Mouse (Mus musculus) cerebellum, postnatal 36 days (tissue): ENCODE results near the gene Trim31.
A peak's percentile ranks its signal among the peaks of the same experiment; 100 is the strongest.

Experiments
- DNase-seq, 2 experiments: peaks; one replicate each; pipeline ENCODE4 v3.0.0; 2021 to 2022; ENCODE audit warnings: mixed read lengths in 2 of 2

Gene Trim31

DNA sequence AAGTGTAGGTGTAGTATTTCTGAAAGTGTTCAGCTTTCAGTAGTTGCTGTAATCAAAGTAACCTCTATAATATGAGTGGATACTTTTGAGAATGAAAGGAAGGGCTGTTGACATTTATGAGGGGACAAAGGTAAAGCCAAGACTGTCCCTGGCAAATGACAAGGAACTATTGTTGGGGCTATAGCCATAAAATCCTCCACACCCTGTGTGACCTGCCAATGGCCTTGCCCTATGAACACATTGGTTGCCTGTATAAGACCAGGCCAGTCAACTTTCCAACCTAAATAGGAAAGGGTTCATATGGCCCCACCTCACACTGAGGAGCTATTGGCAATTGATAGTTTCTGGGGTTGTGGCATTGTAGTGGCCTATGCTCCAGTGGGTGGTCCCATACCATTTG is 853 bp upstream of the Trim31 start:
- DNase-seq: no peak

DNA sequence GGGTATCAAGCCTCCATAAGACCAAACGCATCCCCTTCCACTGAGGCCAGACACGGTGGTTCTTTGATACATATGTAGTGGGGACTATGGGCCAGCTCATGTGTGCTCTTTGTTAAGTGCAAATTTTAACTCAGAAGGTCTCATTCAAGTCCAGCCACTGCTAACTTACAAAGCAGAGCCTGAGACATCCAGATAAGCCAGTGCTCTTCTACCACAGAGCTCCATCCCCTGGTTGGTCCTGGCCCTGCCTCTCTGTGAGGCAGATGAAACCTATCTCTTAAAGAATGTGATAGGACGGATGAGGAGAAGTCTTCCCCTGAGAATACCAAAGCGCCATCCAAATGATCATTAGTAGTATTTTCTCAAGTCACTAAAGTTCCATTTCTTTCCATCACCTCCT is 1.5 kb downstream of the Trim31 start:
- no peak for DNase-seq

- DNase-seq: no peak
These were observed 2.1 kb downstream of the Trim31 start for GRCm38 (mm10) chr17:36900001-36900400.

- no peak for DNase-seq
These were observed 2.8 kb downstream of the Trim31 start for GRCm38 (mm10) chr17:36900691-36901090.

DNA sequence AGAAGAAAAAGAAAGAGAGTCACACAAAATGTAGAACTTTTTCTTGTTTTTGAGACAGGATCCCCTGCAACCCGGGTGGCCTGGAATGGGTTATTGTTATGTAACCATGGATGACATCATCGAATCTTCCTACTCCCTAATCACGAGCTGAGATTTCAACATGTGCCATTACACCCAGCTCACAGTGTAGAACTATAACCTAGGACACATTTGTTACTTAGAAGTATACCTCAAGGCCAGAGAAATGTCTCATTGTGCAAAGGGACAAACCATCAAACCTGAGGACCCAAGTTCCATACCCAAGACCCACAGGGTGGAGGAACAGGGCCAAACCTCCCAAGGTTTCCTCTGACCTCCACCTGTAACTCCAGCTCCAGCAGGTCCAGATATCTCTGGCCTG is 5.7 kb downstream of the Trim31 start:
- DNase-seq: no peak

DNA sequence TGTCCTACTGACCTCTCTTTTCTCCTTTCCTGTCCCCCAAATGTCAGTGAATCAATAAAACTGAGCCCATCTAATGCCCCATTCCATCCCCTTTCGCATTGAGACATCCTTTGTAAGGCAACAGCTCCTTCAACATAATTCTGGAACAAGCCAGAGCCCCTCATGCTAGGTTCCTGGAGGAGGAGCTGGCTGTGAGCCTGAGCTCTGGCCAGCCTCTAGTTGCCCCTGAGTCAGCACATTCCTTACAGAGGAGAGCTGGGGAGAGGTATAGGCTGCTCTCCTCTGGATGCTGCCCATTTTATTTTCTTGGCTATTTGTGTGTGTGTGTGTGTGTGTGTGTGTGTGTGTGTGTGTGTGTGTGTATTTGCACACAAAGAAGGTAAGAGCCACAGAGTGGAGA is 10.3 kb downstream of the Trim31 start:
- no peak for DNase-seq

GRCm38 (mm10) chr17:36909802-36910201 is 11.9 kb downstream of the Trim31 start:
- no peak for DNase-seq

GRCm38 (mm10) chr17:36912031-36912430 is 14.1 kb downstream of the Trim31 start:
- no peak for DNase-seq

DNA sequence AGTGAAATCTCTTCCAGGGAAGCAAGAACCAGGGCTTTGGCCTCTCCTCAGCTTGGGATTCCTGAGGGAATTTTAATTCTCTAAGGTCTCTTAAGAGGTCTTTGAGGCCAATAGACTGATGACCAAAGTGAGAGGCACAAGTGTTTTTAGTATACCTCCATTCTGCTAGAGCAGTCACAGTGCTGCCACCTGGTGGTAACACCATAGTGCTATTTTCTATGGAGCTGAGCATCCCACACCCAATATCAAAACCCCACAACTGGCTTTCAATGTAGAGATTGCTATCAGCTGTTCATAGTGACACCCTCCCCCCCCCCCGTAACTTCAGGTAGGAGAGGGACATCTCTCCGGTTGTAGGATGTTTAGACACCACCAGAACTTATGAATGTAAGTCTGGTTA is 16.2 kb downstream of the Trim31 start:
- DNase-seq: peak; percentile 77 to 83

GRCm38 (mm10) chr17:36915076-36915475 is 17.2 kb downstream of the Trim31 start:
- peak; percentile 62 to 66 for DNase-seq

GRCm38 (mm10) chr17:36920239-36920638 is 22.3 kb downstream of the Trim31 start:
- DNase-seq: no peak

- no peak for DNase-seq
These were observed 24.8 kb downstream of the Trim31 start for GRCm38 (mm10) chr17:36922715-36923114.

DNA sequence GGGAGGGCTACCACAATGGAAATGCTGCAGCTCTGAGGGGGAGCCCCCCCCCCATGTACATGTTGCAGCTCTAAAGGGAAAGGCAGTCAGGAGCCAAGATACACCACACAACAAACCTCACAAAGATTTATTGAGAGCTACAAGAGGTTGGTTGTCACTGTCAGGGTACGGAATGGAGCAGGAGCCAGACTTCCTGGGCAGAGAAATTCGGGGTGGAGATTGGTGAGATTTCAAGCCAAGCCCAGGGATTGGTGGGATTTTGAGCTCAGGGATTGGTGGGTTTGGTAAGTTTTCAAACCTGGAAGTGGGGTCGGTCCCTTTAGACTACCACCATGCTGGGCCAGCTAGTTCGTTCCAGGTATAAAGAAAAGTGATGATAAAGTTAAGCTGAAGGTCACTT is 25.6 kb downstream of the Trim31 start:
- no peak for DNase-seq

DNA sequence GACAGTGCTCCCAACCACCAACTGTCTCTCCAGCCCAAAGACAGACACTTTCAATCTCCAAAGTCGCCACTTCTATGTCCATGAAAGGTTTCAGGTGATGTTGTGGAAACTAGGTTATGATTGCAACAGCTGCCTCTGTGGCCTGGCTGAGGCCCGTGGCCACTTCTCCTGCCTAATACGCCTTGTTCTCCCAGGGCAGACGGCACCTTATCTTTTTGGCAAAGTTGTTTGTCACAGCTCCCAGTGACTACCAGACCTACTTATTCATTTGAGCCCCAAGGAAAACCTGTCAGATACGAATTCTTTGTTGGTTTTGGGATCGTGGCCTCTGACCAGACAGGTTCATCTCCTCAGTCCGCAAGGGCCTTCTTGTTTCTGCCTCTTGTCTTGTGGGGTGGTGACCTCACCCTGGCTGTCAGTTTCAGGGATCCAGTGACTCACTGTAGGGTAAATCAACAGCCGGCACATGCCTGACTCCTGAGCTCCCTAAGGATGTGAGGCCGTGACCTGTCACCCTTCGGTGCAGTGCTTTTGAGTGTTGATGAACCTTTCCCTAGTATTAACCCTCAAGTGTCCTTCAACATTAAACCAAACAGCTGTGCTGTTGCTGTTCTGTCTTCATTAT is 29.7 kb downstream of the Trim31 start:
- DNase-seq: no peak

GRCm38 (mm10) chr17:36929236-36929932 is 31.5 kb downstream of the Trim31 start:
- no peak for DNase-seq

- DNase-seq: no peak
These were observed 32.3 kb downstream of the Trim31 start for GRCm38 (mm10) chr17:36930233-36930632.

- DNase-seq: no peak
These were observed 33.2 kb downstream of the Trim31 start for GRCm38 (mm10) chr17:36931130-36931529.

GRCm38 (mm10) chr17:36931806-36932205 is 33.9 kb downstream of the Trim31 start:
- DNase-seq: no peak

GRCm38 (mm10) chr17:36938056-36938455 is 40.1 kb downstream of the Trim31 start:
- DNase-seq: no peak

GRCm38 (mm10) chr17:36942391-36942790 is 44.5 kb downstream of the Trim31 start:
- DNase-seq: peak; percentile 68 to 77

DNA sequence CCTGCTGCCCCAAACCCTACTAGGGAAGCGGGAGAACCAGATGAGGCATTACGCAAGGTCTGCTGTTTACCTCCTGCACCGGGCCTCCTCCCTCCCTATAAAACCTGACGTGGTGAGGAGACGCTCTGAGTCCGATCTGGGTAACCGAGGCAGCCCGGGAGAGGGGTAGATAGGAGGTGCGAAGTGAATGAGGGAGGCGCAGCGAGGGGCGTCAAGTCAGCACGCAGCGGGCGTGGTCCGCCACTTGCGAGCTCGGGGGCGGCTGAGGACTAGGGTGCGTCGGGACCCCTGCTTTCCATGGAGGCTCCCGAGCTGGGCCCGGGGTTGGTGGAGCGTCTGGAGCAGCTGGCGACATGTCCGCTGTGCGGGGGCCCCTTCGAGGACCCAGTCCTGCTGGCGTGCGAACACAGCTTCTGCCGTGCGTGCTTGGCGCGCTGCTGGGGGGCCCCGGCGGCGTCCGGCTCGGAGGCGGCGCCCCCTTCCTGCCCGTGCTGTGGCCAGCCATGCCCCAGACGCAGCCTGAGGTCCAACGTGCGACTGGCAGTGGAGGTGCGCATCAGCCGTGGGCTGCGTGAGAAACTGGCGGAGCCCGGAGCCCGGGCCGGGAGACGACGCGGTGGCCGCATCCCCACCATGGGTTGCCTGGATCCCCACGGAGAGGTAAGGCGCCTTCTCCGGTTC is 45.0 kb downstream of the Trim31 start, which contains the start of gene Rnf39:
Gene Rnf39 (plus strand): TSS at position 128 of the 681 bp plus-strand sequence.
- peak; percentile 30 to 41 for DNase-seq

DNA sequence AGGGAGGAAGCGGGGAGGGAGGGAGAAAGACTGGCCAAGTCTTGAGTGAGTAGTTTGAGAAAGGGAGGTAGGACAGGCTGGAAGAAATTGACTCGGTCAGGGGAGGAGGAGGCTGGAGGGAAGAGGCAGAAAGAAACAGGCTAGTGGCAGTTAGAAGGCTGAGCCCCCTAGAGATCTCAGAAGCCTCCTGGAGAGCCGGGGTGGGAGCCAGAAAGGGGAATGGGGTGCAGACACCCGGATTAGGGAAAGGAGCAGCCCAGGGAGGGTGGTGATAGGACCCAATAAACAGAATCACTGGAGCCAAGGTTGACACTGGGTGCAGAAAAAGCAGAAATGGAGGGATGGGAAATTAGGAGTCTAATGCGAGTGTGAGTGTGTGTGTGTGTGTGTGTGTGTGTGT is 45.8 kb downstream of the Trim31 start:
- DNase-seq: no peak

- DNase-seq: no peak
These were observed 46.3 kb downstream of the Trim31 start for GRCm38 (mm10) chr17:36944121-36944775.
